Mouse (Mus musculus) Patski (cell line): ENCODE data around the gene Mndal. TPM values are rescaled to one million over a fixed set of nuclear protein-coding genes. Genes with fewer than 3 reads are reported as not detected.
A peak's percentile ranks its signal among the peaks of the same experiment; 100 is the strongest.
"Not testable (repeated sequence)": the region's sequence is repeated elsewhere in the genome, so short reads cannot be mapped to it uniquely, and the experiment has no call there.

Experiments used
- ATAC-seq: fragments of 100-300 bp; one replicate; pipeline ENCODE4 v1.8.0; 2021
- CTCF ChIA-PET: fragments of 350-600 bp; sonication (Branson Sonifier 250); formaldehyde crosslinking; loops from one replicate; lab custom pipeline; 2022; ENCODE audit warnings: inconsistent platforms; lab: Charles Lee
- POLR2A ChIA-PET: fragments of 350-600 bp; sonication (Branson Sonifier 250); formaldehyde crosslinking; loops from one replicate; lab custom pipeline; 2022; ENCODE audit warnings: antibody characterized with exemption, inconsistent platforms; lab: Charles Lee
- DNase-seq: peaks from one replicate; pipeline ENCODE4 v3.0.0-alpha.2; 2011; ENCODE audit warnings: low read depth, low spot score
- H3K27me3 ChIP-seq: fragments of 371-371 bp; one replicate; pipeline ENCODE4 v1.5.1; 2021
- CTCF ChIP-seq: fragments of 100-300 bp; IDR thresholded peaks from one replicate; pipeline ENCODE4 v1.5.1; 2021
- in situ Hi-C: fragments of 300-500 bp; cut with MboI; formaldehyde crosslinking; loops from 3 replicates; pipeline ENCODE4 v1.11.1; 2018; ENCODE audit warnings: low pct_unique_long_range_greater_than_20kb, mixed read lengths
- polyA plus RNA-seq: library from polyadenylated mRNA; unstranded; gene quantifications from one replicate; pipeline ENCODE4 v1.2.3, GENCODE M21; 2021

The Mndal gene
- polyA plus RNA-seq, 1 experiment from 2014 or later = 0.85 TPM

DNA sequence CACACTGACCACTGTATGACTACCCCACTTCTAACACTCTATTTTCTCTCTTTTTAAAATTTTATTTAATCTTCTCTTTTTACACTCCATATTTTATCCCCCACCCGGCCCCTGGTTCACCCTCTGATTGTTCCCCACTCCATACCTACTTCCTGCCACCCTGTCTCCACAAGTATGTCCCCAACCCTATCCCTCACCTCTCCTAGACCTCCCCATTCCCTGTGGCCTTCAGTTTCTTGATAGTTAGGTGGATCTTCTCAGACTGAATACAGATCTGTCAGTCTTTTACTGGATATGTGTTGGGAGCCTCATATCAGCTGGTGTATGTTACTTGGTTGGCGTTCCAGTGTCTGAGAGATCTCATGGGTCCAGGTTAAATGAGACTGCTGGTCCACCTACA lies 27.7 kb downstream of the Mndal start:
- no peaks in the 10 kb centered on the region for H3K27me3 ChIP-seq
- TF ChIP-seq CTCF = no peak
- ChIA-PET POLR2A (no interaction called here), CTCF (no interaction called here)
- ATAC-seq (no peak), DNase-seq (no peak)
- in situ Hi-C loops = loop anchor here (5.0 kb wide), 1 partner anchor 147 kb away; the partner anchor contains the start of gene Ifi204

DNA sequence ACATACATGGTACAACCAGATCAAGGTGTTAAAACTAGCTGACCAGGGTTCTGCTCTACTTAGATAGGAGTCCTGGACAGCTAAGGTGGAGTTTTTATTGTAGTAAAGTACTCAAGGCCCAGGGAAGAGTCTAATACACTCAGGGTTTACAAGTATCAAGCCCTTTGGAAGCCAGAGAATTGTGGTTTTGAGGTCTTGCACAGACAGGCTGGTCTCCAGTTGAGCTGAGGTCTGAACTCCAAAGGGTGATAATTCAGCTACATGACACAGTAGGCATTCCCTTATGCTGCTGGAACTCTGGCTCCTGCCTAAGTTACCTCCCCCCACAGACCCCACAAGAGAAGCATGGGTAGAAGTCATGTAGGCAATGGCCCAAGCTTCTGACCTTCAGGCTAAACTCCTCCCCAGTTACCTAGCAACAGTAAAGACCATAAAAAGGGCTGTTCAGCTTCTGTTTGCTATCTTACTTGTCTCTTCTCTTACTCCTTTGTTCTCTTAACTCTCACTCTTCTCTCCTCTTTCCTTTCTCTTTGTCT lies 29.0 kb downstream of the Mndal start:
- in situ Hi-C loops = loop anchor here (5.0 kb wide), 1 partner anchor 146 kb away; the partner anchor contains the start of gene Ifi204

GRCm38 (mm10) chr1:173912548-173913255 lies 29.6 kb downstream of the Mndal start, which contains the start of gene Ifi211:
TSS of gene Ifi211 (minus strand) at chr1:173913046.
- peak; percentile 30 for DNase-seq
- H3K27me3 ChIP-seq, CTCF ChIA-PET, POLR2A ChIA-PET: not testable (repeated sequence)
- ATAC-seq = peak; percentile 97
- in situ Hi-C loops = loop anchor here (5.0 kb wide), 1 partner anchor 145 kb away; the partner anchor contains the start of gene Ifi204

More for the DNA sequence above, 29.0 kb downstream of the Mndal start:
- POLR2A ChIA-PET, H3K27me3 ChIP-seq, CTCF ChIA-PET: not testable (repeated sequence)
- DNase-seq (peak; percentile 81), ATAC-seq (peak; percentile 78)

- in situ Hi-C loops = loop anchor here (5.0 kb wide), 1 partner anchor 145 kb away; the partner anchor contains the start of gene Ifi204
- CTCF ChIA-PET = no interaction called here
- ATAC-seq = no peak
- no peaks in the 10 kb centered on the region for H3K27me3 ChIP-seq
- DNase-seq = no peak
- POLR2A ChIA-PET = no interaction called here
- no peak for TF ChIP-seq CTCF
Observed at GRCm38 (mm10) chr1:173911808-173912464, 30.4 kb downstream of the Mndal start.

DNA sequence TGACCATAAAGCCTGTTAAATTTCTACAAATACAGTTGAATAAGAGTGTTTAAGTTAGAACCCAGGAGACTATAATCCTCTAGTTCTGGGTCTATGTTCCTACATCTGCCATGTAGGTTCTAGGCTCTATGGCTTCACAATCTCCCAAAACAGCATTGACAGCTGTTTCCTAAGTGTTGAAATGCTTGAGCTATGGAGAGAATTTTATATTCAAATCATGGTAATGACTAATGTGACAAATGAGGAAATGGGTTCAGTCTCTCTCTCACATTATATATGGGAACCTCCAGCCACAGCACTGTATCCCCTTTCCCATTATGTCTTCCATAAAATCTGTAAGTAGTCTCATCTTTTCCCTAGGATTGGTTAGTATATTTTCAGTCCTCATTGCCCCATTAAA lies 33.9 kb downstream of the Mndal start:
- H3K27me3 ChIP-seq, ATAC-seq, CTCF ChIA-PET, POLR2A ChIA-PET, DNase-seq, in situ Hi-C loops: not testable (repeated sequence)

DNA sequence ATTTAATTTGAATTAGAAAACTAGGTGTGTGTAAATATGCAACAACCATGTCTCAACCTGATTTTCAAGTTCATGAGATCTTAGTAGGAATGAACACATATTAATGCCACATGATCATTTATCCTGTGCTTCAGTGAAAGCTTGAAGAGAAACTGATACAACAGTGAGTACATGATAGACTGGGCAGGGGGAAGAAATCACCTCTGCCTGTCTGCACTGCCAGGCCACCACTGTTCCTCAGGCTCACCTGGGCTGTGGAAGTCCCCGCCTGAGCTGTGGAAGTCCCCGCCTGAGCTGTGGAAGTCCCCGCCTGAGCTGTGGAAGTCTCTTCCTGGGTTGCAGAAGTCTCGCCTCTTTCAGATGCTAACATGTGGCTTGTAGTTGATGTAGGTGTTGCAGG lies 36.4 kb downstream of the Mndal start:
- H3K27me3 ChIP-seq, CTCF ChIA-PET, ATAC-seq, POLR2A ChIA-PET, in situ Hi-C loops, DNase-seq: not testable (repeated sequence)

DNA sequence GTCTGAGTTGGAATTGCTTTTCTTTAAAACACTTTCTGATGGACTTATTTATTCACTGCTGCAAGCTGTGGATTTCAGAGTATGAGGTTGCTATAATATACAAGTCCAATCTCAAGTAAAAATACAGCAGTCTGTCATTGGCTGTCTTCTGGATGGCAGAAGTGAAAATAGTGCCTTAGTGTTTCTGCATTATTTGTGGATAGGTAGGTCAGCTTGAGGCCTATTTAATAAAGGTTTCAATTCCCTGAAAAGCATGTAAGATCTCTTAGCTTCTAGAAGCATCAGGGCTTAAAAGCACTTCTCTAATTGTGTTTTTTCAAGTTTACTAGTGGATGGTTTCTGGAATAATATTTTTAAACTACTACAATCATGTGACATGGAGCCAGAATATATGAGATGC lies 52.5 kb downstream of the Mndal start:
- POLR2A ChIA-PET, ATAC-seq, in situ Hi-C loops, DNase-seq, CTCF ChIA-PET, H3K27me3 ChIP-seq: not testable (repeated sequence)

GRCm38 (mm10) chr1:173887026-173887787 lies 55.1 kb downstream of the Mndal start:
- POLR2A ChIA-PET, ATAC-seq, DNase-seq, H3K27me3 ChIP-seq, CTCF ChIA-PET, in situ Hi-C loops: not testable (repeated sequence)

- H3K27me3 ChIP-seq, CTCF ChIA-PET, POLR2A ChIA-PET, in situ Hi-C loops, DNase-seq: not testable (repeated sequence)
- peak; percentile 66 for ATAC-seq
Observed at GRCm38 (mm10) chr1:173880004-173880666, 62.2 kb downstream of the Mndal start.

DNA sequence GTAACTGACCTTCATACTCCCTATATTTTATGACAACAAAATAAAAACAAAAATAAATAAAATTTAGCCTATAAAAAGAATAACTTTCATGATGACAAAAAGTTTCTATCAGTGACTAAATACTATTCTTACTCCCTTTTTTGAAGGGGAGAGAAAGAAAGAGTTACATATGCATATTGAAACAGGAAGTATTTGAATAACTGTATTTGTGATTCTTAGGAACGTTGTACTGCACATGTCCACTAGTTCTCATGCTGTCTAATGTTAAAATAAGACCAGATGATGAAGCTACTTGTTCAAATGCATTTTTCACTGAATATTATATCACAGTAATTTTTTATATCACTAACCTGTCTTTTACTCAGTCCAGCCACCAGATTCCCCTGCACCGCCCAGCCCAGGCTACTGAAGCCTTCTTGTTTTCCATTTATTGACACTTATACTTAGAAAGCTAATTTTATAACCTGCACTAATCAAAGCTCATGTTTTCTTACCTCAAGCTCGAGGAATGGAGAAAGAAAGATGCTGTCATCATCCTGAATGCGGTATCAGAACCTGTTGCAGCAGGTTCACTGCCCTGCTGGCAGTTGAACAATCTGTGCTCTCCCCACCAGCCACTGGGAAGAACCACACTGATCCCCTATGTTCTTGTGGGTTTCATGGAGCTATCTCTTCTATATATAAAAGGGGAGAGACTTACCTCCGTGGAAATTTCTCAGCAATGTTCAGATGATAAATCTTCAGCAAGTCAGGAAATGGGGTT lies 62.9 kb downstream of the Mndal start:
- ATAC-seq, POLR2A ChIA-PET, DNase-seq, H3K27me3 ChIP-seq, CTCF ChIA-PET: not testable (repeated sequence)
- in situ Hi-C loops = loop anchor here (5.0 kb wide), 1 partner anchor 63 kb away; the partner anchor contains the start of genes Ifi203 and Mndal

GRCm38 (mm10) chr1:173878264-173878663 lies 64.0 kb downstream of the Mndal start:
- in situ Hi-C loops = loop anchor here (5.0 kb wide), 1 partner anchor 64 kb away; the partner anchor contains the start of genes Ifi203 and Mndal
- ATAC-seq, CTCF ChIA-PET, H3K27me3 ChIP-seq, POLR2A ChIA-PET, DNase-seq: not testable (repeated sequence)

DNA sequence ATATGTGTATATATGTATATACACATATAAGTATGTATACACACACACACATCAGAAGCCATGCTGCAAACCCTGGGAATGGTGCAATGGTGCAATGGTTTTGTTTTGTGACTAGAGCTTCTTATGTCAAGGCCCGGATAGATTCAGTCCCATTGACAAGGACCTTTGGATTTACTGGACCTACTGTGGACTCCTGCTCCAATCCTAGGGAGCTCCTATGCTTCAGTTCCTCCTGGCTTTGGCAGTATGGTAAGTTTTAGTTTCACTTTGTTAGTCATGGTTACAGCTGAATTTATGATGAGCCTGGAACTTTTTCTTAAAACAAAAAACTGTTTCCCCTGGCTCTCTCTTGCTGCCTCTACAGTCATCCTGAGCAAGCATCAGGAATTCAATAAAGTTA lies 65.2 kb downstream of the Mndal start:
- in situ Hi-C loops = loop anchor here (5.0 kb wide), 1 partner anchor 65 kb away; the partner anchor contains the start of genes Ifi203 and Mndal

DNA sequence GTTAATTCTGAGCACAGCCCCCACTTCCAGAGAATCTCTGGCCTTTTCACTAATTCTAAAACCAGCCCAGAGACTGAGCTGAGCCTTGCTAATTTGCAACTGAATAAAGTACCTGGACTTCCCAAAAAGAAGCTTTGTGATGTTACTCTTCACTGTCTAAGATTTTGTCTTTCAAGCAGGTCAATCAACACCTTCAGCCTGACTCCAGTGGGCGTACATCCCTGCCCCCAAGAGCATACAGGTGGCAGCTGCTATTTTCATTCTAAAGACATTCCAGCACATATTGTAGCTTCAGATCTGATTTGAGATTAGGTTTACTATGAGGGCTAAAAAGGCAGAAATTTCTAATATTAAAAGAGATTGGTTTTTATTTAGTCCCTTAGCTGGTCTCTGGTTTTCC lies 73.7 kb downstream of the Mndal start:
- DNase-seq, H3K27me3 ChIP-seq, CTCF ChIA-PET, POLR2A ChIA-PET, ATAC-seq, in situ Hi-C loops: not testable (repeated sequence)

More for the DNA sequence above, 65.2 kb downstream of the Mndal start:
- CTCF ChIA-PET, ATAC-seq, H3K27me3 ChIP-seq, DNase-seq, POLR2A ChIA-PET: not testable (repeated sequence)
